Mouse (Mus musculus) ovary, adult 10 weeks (tissue): ENCODE data around the gene Cmtm2a. TPM values are rescaled to one million over a fixed set of nuclear protein-coding genes. Genes with fewer than 3 reads are reported as not detected.

ENCODE experiments used
- polyA plus RNA-seq: library from polyadenylated mRNA; stranded (reverse); fragments of 350-450 nt; fragmentation: Illumina TruSeq; extraction: RNeasy Lipid Tissue Mini Kit (QIAGEN cat#74804); gene quantifications from one replicate; pipeline ENCODE4 v1.2.3, GENCODE M21; 2014

The Cmtm2a gene
- polyA plus RNA-seq: 31.9 TPM

GRCm38 (mm10) chr8:104293081-104293480, at the start of gene Cmtm2a:
Gene Cmtm2a, minus strand, starts transcription at chr8:104293181.

GRCm38 (mm10) chr8:104339229-104339982, 46.4 kb upstream of the Cmtm2a start, which contains the start of gene Cmtm3:
Gene Cmtm3, plus strand, starts transcription at chr8:104339410.

GRCm38 (mm10) chr8:104321930-104322329, 28.9 kb upstream of the Cmtm2a start, which contains the start of gene Cmtm2b:
Gene Cmtm2b, plus strand, starts transcription at chr8:104322230.

GRCm38 (mm10) chr8:104321267-104321666, 28.3 kb upstream of the Cmtm2a start, which contains the start of gene Gm11020:
Gene Gm11020, plus strand, starts transcription at chr8:104321567.

GRCm38 (mm10) chr8:104309441-104310155, 16.6 kb upstream of the Cmtm2a start, which contains the start of the genes Gm45711 and Cmtm1:
Gene Gm45711, minus strand, starts transcription at chr8:104310081.
Gene Cmtm1, minus strand, starts transcription at chr8:104310145.

GRCm38 (mm10) chr8:104250439-104251367, 42.3 kb downstream of the Cmtm2a start, which contains the start of gene Cklf:
Gene Cklf, plus strand, starts transcription at chr8:104250861.

GRCm38 (mm10) chr8:104248276-104248675, 44.7 kb downstream of the Cmtm2a start, which contains the start of gene Tk2:
Gene Tk2, minus strand, starts transcription at chr8:104248558.

Other genes starting within 250 kb of the Cmtm2a start
- 14.7 TPM for gene Cdh5, start 191.6 kb downstream of the Cmtm2a start, polyA plus RNA-seq
- 3.9 TPM for gene Bean1, start 122.7 kb downstream of the Cmtm2a start, polyA plus RNA-seq
- 17.4 TPM for gene Tk2, start 44.6 kb downstream of the Cmtm2a start, polyA plus RNA-seq
- 52.4 TPM for gene Cklf, start 42.3 kb downstream of the Cmtm2a start, polyA plus RNA-seq
- not detected for gene Gm45711, start 16.9 kb upstream of the Cmtm2a start, polyA plus RNA-seq
- gene Cmtm1, start 17.0 kb upstream of the Cmtm2a start, polyA plus RNA-seq: not detected
- not detected for gene Gm11020, start 28.4 kb upstream of the Cmtm2a start, polyA plus RNA-seq
- gene Cmtm2b, start 29.0 kb upstream of the Cmtm2a start, polyA plus RNA-seq: not detected
- gene Cmtm3, start 46.2 kb upstream of the Cmtm2a start, polyA plus RNA-seq: 74.6 TPM
- gene Cmtm4, start 102.6 kb upstream of the Cmtm2a start, polyA plus RNA-seq: 39.0 TPM
- 117 TPM for gene Dync1li2, start 149.9 kb upstream of the Cmtm2a start, polyA plus RNA-seq
- gene Terb1, start 216.7 kb upstream of the Cmtm2a start, polyA plus RNA-seq: 3.6 TPM
- gene Nae1, start 241.5 kb upstream of the Cmtm2a start, polyA plus RNA-seq: 383 TPM
- gene Car7, start 241.5 kb upstream of the Cmtm2a start, polyA plus RNA-seq: 0.26 TPM